Mouse (Mus musculus) splenic B cell, adult 2 months (primary cell): Measurements from ENCODE around the gene Gm10428.

Experiments used
- DNase-seq: peaks from one replicate; pipeline ENCODE4 v3.0.0-alpha.2; 2011; ENCODE audit warnings: low read depth, low spot score
- H3K27me3 ChIP-seq: 2 replicates; pipeline ENCODE4 v1.6.1; 2012; ENCODE audit warnings: mild to moderate bottlenecking, low read length, moderate library complexity, mixed read lengths; ENCODE audit not compliant: control insufficient read depth, poor library complexity, insufficient read depth, severe bottlenecking
- H3K36me3 ChIP-seq: 2 replicates; pipeline ENCODE4 v1.6.1; 2012; ENCODE audit warnings: mild to moderate bottlenecking, low read length, moderate library complexity, mixed read lengths; ENCODE audit not compliant: control insufficient read depth, poor library complexity, insufficient read depth, severe bottlenecking

Gm10428 gene

DNA sequence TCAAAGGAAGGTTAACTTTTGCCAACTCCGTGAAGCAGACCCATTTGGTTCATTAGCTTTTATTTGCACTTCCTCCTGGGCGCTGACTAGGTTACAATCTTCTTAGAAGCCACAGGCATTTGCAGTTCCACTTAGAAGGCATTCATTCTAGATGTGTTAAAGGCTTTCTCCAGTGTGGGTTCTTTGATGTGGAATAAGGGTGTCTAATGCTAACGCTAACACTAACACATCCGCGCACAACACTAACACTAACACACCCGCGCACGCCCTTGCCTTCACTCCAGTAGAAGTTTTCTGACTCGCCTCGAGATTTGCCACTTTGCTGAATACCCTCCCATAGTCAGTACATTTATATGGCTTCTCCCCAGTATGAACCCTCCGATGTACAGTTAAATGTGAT, 709 bp upstream of the Gm10428 start:
- H3K36me3 ChIP-seq = no peaks in the 10 kb centered on the region
- no peaks in the 10 kb centered on the region for H3K27me3 ChIP-seq
- DNase-seq = no peak

DNA sequence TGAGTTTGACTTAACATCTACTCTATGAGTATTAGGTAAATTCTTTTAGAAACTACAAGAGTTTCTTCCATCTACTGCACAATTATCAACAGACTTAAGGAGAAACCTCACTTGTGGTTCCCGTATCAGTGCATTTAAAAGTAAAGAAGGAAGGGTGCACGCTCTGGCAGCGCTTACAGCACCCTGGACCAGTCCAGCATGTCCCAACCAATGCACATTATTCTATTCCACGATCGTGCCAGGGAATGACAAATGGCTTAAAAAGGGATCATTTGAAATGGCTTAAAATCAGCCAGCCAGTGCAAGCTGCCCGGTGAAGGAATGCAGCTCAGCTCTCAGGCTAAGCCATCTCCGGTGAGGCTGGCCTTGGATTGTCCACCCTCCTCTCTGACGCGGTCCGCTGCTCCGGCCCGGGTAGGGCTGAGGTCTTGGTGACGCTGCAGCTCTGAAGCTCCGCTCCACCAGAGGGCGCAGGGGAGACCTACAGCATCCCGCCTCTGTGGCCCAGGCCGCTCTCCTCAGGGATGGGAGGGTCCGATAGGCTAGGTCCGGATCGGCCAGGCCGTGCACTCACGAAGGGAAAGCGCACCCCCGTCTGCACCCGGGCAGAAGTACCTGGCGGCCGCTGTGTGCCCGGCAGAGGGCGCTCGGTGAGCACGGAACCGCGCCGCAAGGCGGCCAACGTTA, 3.7 kb downstream of the Gm10428 start:
- no peaks in the 10 kb centered on the region for H3K27me3 ChIP-seq
- H3K36me3 ChIP-seq = no peaks in the 10 kb centered on the region
- peak; percentile 87 for DNase-seq

DNA sequence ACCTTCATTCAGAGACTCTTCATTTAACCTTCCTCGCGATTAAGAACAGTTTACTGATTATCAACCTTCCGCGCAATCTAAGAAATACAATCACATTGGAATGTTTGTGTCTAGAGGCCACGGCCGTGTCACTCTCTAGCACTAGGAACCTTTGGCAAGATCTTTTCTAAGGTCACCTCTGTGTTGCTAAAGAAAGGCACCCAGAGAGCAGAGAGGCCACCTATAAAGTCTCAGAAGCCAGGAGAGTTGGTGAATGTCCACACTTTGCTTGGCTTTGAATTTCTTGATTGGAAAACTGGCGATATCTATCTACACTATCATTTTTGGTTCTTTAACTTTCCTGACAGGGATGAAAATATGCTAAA, 4.2 kb downstream of the Gm10428 start:
- Histone ChIP-seq H3K36me3 (no peaks in the 10 kb centered on the region), H3K27me3 (no peaks in the 10 kb centered on the region)
- no peak for DNase-seq

DNA sequence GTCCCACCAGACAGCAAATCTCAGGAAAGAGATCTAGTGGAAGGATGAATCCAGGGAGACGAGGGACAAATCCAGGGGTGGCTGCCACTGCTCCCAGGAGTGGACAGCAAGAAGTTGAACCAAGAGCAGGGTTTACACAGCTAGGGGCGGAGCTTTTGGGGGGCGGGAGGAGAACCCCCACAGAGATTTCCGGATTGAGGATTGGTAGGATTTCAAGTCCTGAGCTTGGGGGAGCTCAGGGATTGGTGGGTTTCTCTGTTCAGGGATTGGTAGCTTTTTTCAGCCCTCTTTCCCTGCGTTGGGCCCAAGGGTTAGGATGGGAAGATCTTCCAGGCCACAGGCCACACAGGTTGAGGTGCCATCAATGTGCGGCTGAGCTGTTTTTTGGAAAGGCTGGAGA, 5.0 kb downstream of the Gm10428 start:
- no peak for DNase-seq
- no peaks in the 10 kb centered on the region for H3K36me3 ChIP-seq
- H3K27me3 ChIP-seq = no peaks in the 10 kb centered on the region

DNA sequence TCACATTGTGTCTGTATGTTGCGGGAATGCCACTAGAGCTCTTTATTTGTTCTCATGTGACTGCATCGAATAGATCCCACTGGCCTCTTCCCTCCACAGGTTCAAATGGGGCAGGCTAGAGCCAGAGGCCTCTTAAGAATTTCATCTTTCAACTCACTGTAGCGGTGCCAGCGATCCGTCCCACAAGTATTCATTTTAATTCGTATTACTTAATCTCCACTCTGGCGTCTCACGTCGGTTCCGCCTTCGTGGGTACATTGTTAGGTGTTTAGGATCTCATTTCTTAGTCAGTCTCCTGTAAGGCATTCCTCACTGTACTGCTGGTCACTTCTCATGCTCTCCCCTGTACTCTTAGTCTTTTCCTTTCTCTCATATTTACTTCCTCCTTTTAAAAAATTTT, 5.6 kb downstream of the Gm10428 start:
- no peaks in the 10 kb centered on the region for H3K27me3 ChIP-seq

DNA sequence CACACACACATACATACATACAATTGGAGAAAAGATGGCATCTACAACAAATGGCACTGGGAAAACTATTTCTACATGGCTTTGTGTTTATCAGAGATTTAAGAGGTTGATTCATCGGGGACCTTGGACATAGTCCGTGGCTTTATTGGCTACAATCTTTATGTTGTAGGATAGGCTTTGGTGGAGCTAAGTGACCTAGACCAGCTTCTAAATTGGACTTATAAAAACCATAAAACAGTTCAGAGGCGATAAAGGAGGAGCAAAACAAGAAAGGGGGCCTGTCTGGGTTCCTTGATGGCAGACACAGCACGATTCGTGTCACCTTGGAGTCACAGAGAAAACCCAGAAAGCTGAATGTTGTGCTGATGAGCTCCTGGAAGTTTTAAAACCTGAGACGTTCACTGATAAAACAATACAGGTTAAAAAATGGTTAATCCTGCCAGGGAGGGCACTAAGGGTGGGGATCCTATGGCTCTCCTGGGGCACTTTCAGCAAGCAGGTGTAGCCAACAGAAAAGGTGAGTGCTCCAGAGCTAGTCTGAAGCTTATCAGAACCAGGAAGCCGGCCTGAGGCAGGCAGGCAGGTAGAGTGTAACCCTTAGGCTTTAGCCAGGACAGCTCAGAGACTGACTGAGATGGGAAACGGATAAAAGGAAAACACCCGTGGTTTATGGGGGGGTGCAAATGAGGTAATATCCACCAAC, 8.0 kb downstream of the Gm10428 start:
- H3K27me3 ChIP-seq = no peaks in the 10 kb centered on the region

More for the DNA sequence above, 5.6 kb downstream of the Gm10428 start:
- DNase-seq = no peak
- no peaks in the 10 kb centered on the region for H3K36me3 ChIP-seq

DNA sequence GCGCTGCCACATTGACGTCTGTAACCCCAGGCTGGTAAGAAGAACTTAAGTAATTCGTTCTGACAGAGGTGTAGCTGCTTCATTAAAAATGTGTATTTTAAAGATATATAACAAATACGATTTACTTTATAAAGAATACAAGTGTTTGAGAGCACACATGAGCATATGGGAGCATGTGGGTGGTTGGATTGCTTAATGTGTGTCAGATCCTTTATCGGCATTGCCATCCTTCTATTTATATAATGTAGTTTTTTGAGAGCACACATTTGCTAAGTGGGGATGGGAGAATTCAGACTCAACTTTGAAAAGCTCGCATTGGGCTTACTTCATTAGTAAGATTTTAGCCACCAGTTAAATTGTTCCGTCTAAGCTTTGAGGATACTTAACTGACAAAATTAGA, 23.6 kb downstream of the Gm10428 start:
- Histone ChIP-seq H3K27me3 (no peaks in the 10 kb centered on the region), H3K36me3 (peaks cover 4% of the 10 kb centered on the region; the same call in 1 of the 2 replicates)
- no peak for DNase-seq

More for the DNA sequence above, 8.0 kb downstream of the Gm10428 start:
- H3K36me3 ChIP-seq = no peaks in the 10 kb centered on the region
- DNase-seq = no peak

DNA sequence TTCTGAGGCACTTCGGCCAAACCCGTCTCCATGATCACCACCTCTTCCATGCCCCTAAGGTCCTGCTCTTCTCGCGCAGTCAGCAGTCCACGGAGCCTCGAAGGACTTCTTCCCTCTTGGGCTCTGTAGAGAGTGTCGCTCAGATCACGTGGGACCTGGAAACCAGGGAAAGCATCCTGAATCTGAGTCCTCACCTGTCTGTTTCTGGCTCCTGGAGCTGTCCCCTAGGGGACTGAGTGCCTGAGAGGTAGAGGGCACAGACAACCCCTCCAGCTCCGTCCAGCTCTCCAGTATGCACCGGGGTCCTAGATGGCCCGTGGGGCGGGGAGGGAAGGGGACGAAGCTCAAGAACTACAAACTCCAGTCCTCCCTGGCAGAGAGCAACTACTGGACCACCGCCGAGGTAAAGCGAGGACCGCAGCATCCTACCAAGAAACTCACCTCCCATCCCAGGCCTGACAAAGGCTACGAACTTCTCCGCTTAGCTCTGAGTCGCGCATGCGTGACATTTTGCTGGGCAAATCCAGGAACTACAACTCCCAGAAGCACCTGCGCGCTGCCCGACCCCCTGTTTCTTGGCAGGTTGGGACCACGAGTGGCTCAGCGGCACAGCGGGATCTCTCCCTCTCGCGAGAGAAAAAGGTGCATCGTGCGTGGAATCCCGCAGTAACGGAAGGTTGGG, 36.2 kb downstream of the Gm10428 start, which contains the start of gene Zfp286:
Zfp286 (minus strand) TSS at position 528 of the 682 bp plus-strand sequence.
- Histone ChIP-seq H3K27me3 (no peaks in the 10 kb centered on the region), H3K36me3 (no peaks in the 10 kb centered on the region)
- DNase-seq = peak; percentile 81

DNA sequence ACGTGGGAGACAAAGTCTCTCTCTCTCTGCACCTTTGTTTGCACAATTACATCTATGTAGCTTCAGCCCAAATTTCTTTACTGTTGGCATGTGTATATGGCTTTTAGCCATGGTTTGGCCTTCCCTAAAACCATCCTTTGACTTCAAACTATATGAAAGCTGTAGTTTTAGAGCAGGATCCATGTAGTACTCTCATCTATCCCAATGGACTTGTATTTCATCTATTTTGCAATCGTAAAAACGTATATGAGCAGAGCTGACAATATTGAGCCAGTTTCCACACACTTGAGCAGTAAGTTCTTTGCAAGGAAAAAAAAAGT, 36.7 kb downstream of the Gm10428 start:
- no peak for DNase-seq

More for the DNA sequence above, 36.7 kb downstream of the Gm10428 start:
- no peaks in the 10 kb centered on the region for H3K27me3 ChIP-seq
- no peaks in the 10 kb centered on the region for H3K36me3 ChIP-seq
